Mouse (Mus musculus) right cerebral cortex, postnatal 10 days (tissue): ENCODE results near the gene Saxo1.

Experiments
- DNase-seq, 2 experiments: peaks; one replicate each; pipeline ENCODE4 v3.0.0; 2021; ENCODE audit warnings: low spot score in 2 of 2

Saxo1 gene

DNA sequence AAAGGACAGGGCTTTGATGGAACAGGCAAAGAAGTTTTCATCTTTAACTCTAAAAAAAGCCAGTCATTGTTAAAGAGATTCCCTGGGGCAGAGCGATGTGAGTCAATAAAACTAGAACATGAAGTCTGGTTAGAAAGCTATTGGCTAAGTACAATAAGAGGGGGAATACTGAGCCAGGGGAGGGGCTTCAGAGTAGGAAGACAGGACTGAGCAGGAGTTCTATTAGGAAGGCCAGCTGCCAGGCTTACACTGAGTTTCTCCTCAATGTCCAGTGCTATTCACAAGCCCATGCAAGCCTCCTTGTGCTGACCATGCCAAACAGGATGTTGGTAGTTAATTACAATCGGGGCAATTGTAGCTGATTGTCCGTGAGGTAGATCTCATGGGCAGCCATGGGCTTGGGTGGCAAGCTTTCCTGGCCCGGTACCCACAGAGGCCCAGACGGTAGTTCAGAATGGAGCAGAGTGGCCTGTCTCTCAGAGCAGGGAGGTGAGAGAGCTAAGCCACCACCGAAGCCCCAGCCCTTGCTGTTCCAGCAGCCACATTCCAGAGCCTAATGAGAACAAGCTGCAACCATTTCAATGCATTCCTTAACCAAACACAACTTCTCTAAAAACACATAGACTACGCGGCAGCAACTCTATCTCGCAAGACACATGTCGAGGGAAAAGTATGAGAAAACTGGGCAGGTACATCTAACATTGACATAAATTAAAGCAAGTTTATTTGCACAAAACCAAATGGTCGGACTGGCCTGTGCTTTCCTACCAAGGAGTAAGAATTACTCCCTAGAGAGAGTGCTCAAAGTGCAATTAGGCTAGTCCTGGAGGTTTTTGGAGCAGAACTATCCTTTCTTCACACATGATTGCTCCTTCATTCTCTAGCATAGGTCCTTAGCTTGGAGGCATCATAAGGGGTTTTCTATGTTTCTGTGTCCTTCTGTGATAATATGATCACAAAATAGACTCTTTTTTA lies 30.7 kb downstream of the Saxo1 start:
- no peak for DNase-seq

DNA sequence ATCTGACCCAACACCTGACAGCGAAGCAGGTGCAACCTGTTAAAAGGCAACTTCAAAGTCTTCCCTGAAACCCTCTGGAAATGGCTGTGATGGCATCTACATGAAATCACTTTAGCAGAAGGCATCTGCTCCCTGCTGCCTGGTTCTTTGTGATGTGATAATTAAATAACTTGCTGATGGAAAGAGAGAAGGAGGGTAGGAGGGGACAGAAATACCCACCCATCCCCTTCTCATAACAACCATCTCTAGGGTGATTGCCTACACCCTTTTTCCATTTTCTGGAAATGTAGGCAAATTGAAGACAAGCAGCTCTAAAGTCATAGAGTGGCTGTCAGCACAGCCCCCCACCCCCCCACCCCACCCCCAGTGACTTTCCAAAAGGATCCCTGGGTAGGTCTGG lies 33.6 kb downstream of the Saxo1 start:
- peak in 1 of 2 experiments; percentile 28 for DNase-seq

DNA sequence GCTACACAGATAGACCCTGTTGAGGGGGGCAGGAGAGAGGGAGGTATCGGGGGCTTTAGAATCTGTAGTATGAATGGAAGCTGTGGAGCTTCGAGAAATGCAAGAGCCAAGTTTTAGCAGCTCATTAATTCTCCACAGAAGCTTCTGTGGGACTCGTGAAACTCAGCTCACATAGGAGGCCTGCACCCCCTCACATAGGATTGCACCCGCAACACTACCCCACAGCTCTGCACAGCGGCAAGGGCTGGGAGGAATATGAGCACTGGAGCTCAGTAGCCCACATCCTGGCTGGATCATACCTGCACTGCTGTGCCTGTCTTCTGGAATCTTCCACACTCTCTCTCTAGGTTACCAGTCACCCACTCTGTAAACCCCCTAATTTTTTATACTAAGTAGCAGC lies 34.4 kb downstream of the Saxo1 start:
- DNase-seq = no peak

DNA sequence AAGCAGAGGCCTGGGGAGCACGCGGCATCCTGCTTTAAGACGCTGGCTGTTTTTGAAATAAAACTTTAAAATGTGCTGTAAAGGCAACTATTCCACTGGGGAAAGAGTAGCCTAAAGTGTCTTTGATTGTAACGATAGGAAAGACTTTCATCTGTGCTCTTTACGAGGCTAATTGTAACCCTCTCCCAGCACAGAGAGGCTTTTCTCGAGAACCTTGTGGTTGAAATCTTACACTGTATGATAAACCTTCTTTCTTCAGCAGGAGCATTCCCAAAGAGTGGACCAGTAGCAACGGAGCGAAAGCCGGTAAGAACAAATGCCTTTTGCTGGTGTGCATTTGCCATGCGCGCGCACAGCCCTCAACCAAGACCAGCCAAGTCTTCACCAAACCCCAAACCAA lies 37.4 kb downstream of the Saxo1 start:
- no peak for DNase-seq

DNA sequence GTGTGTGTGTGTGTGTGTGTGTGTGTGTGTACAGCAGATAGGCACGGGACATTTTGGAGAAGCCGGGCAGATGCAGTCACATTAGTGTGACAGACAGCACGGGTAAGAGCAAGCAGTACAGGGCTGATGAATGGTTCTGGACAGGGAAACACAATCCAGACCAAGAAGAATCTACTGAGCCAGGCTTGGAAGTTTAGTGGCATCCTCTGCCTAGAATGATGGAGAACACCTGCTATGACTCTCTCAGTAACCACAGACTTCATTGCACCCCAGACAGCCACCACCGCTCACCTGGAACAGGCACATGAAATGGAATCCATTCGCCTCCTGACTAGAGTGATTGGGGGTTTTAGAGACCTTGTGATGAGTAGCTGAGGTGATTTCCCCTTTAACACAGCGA lies 38.2 kb downstream of the Saxo1 start:
- DNase-seq = no peak

DNA sequence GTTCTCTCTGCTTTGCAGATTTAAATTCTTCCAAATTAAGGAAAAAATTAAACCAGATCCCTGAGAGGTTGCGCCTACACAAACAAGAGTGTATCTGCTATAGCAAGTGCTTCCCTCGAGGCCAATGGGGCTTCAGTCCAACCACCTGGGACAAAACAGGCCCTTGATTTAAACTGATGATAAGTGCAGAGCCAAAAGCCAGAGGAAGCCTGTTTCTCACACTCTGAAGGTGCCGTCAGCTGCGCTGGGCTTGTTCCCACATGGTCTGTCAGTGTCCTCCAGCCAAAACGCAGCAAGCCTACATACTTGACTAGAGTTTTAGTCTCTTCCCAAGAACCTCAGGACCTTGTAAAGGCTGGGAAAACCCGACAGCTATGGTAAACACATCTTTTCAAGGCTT lies 53.5 kb downstream of the Saxo1 start:
- no peak for DNase-seq

DNA sequence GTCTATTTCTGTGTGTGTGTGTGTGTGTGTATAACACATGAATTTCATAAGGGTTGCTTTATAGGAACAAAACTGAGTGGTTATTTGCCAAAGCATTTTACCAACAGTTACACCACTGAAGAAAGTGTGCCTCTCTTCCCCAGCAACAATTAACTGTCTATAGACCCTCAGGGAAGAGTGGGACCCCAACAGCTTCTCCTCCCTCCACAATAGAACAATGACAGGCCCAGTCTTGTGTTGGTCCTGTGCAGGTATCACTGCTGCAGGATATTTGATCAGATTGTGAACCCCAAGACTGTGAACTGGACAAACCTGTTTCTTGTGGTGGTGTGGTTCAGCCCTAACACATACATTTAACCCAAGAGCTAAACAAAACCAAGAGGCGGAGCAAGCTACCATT lies 58.6 kb downstream of the Saxo1 start:
- no peak for DNase-seq

DNA sequence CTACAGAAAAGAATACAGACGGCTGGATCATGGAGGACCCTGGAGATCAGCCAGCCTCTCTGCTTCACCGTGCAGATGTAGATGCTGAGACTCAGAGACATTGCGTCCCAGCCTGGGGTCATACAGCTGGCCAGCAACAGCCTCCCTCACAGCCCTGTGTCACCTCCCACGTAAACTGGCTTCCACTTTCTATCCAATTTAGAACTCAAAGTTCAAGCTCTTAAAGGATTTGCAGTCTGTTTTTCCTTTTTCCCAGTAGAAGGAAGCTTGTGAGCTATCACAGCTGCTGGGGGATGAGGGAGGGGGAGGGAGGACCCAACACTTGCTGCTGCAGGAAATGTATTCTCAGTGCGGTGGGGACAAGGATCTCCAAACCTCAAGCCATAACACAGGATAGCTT lies 59.4 kb downstream of the Saxo1 start:
- DNase-seq = no peak

DNA sequence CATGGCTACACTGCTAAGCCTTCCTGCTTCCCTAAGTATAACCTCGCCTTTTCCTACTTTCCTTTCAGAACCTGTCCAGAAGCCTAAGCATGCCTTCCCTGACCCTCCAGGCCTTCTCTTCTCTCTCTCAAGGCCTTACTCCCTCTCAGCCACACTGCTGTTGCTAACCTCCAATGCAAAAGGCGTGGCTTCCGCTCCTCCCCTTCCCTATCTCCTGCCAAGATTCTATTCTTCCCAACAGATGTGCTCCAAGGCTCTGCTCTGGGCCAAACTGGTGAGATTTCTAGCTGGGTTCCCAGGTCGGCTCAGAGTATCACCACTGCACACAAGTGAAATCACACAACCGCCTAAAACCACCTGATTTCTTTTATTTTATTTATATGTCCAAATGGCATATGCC lies 69.0 kb downstream of the Saxo1 start:
- DNase-seq = no peak

DNA sequence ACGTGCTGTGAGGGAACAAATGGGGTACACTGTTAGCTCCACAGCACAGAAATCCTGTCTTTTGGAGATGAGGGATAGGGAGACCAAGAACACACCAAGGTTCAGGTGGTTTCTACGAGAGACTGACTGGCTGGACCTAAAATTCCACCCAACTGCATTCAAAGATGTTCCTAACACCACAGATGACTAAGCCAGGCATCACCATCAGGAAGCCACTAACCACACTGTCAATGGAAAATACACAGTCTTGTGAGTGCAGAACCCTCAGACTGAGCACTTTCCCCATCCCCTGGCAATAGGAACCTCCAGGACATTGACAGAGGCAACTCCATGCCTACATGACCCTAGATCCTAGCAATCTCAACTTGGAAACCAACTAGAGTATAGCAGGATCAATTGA lies 71.2 kb downstream of the Saxo1 start:
- DNase-seq = no peak

DNA sequence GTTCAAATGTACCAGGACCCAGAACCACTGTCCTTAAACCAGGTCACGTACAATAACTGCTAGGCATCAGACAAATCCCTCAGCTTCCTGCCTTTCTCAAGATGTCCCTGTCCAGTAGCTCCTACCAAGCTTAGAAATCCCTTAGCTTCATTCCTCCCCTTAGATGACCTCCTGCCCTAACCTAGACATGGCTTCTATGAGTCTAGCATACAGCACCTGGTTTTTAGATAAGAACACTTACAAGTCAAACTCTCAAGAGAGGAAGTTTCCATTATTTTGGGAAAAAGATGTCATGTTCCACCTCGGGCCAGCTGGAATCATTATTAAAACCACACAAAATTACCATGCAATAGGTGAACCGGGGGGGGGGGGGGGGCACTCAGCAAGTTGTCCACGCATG lies 71.6 kb downstream of the Saxo1 start:
- DNase-seq = no peak

DNA sequence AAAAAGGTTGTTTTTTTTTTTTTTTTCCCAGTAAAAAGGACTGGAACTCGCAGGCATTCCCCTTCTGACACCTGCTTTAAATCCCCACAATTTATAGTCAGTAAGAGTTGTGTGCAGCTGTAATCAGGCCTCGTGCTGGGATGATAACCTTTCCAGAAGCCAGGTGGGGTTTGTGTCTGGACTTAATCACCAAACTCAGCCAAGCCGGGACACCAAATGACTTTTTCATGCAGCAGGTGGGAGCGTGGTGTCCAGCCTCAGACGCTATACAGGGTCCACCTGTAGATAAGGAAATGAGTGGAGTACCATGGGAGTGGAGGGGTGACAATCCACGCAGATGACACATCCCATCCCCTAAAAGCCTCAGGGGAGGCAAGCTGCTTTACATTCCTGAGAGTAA lies 73.1 kb downstream of the Saxo1 start:
- no peak for DNase-seq

DNA sequence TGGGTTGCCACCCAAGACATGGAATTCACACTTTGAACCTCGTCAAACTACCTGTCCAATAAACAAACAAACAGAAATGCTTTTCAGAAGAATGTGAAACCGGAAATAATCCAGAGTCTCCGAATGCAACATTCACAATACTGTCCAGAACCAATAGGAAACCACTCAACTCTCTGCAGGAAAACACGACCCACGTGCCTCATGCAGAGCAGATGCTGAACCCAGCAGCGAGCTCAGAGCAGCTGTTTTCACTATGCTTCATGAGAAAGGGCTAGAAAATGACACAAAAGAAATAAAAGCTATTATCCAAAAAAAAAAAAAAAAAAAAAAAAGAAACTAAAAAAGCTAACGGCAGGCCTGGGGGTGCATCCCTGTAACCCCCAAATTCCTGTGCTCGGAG lies 74.4 kb downstream of the Saxo1 start:
- no peak for DNase-seq

DNA sequence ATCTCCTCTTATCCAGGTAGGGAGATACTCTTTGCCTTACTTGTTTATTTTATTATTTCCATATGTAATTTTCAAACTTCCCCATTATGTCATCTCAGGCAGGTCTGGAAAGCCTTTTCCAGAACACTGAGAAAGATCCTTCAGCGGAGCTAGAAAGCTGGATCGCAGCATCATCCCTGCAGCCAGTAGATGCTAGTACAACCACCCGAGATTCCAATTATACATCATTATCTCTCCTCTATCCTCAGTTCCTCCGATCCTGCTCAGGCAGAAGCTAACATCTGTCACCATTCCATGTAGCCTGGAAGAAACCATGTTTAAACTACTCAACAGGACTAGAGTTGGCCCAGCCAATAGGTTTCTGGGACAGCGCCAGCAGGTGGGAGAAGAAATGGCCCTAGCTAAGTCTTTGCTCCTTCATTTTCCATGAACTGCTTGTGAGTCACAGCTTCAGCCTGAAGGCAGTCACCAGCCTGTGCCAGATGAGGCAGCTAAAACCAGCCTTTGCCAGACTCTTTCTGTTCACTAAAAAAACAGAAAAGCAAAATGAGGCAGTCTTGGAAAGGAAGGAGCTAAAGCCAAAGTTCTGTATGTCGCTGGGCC lies 75.0 kb downstream of the Saxo1 start:
- peak; percentile 32 to 40 for DNase-seq

DNA sequence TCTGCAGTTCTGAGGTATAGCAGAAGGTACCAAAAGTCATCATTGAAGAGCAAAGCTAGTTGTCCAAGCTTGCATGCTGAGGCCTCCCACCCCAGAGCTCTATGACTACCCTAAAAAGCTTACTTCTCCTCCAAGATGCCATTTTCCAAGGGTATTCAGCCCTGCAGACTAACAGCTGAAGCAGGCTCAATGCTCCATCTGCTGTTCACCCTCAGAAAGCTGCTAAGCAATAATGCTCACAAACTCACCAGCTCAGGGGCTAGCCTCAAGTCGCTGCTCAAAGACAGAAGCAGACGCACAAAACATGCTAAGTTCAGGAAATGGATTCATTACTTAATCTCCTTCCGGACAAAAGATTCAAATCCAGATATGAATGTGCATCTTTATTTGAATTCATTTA lies 77.2 kb downstream of the Saxo1 start:
- peak; percentile 32 to 48 for DNase-seq

DNA sequence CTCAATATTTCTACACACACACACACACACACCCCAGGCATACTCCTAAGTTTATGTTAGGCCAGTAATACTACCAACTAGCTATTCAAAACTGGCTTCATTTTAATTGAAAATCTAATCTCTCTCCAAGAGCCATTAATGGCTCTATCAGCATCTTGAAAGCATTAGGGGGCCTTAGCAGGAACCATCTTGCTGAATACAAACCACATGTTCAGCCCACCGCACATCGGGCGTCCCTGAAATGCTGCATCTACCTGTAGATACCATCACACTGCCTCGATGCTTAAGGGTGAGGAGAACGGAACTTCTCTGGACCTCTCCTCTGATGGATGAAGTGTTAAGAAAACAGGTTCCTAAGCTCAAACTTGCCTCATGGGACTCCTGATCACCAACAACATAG lies 93.3 kb downstream of the Saxo1 start:
- no peak for DNase-seq

DNA sequence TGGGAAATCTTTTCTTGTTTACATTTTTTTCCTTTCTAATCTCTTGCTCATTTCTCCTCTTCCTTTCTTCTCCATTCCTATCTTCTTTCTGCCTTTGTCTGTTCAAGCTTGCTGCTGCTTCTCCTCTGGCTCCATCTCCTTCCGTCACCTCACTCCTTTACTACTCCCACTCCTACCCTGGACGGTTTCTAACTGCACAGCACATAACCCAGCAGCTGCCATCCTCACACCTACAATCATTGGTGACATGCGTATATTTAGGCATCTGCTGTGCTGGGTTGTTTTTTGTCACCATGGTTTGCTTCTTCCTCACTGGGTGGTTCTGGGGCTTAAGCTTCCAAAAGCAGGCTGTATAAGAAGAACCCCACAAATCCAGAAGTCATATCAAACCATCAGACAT lies 107.7 kb downstream of the Saxo1 start:
- DNase-seq = no peak

DNA sequence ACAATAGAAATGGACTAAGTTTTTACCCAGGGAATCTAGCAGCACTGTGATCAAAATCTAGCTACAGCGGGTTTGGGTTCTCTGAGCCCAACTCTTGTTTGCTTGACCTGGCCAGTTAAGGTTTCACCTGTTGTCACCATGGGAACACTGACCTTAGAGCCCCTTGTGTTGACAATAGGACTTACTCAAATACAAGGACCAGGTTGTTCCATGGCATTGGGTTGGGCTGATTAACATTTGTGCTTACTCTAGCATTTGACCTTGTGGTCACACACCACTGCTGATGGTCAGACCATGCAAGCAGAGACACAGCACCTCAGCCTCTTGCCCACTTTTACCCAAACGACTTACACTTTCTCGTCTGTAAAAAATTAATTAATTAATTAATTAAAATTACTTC lies 121.8 kb downstream of the Saxo1 start:
- DNase-seq = no peak

DNA sequence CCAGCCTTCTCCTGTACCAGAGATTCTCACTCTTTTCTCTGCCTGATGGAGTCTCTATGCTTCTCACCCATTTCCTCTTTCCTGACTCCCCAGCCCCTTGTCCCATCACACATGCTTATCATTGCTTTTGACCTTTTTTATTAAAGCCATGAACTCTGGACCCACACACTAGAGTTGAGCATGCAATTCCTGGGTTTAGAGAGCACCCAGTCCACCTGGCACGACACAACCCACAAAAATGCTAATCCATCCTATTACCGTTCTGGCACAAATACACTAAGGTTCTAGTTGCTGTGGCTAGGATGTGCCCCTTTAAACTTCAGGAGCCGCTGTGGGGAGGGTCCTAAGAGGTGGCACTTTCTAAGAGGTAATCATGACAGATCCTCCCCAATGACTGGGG lies 122.5 kb downstream of the Saxo1 start:
- DNase-seq = no peak

DNA sequence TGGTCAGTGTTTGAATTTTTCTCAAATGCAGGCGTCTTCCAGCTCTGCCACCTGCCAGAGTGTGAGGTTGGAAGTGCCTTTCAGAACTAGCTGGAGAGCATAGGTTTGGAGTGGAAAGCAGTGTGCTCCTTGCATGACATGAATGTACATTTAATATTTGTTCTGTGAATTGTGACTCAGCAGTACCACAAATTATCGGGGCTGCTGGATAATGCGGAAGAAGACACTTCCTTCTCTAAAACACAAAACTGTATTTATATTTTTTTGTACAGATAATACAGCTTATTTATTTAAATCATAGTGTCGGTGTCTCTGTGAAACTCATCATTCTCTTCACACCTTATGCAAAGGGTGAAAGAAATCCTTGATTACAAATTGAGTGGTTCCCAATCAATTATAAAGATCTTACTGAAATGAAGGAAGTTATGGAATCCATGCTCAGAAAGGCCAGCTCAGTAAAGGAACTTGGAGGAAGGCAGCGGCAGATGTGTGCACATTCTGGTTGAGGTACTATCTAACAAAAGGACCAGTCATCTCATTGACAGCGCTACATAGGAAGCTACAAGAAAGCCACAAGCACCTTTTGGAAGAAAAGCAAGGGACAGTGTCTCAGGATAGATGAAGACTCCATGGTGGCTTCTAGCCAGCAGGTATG lies 129.9 kb downstream of the Saxo1 start:
- no peak for DNase-seq

DNA sequence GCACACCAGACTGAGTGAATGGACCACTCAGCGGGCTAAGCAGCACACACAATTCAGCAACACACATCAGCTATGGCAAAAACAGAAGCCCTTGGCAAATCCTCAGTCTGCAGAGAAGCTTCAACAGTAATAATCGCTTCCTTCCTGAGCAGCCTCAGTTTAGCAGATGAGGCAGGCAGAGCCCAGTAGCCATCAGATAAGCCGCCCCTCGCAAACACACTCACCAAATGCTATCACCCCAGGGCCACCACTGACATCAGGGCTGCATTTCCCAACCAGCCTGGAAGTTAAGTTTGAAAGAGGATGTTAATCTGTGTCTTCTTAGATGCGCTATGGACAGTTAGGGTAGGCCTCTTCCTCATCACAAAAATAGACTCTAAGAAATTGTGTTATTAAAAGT lies 130.8 kb downstream of the Saxo1 start:
- DNase-seq = no peak

DNA sequence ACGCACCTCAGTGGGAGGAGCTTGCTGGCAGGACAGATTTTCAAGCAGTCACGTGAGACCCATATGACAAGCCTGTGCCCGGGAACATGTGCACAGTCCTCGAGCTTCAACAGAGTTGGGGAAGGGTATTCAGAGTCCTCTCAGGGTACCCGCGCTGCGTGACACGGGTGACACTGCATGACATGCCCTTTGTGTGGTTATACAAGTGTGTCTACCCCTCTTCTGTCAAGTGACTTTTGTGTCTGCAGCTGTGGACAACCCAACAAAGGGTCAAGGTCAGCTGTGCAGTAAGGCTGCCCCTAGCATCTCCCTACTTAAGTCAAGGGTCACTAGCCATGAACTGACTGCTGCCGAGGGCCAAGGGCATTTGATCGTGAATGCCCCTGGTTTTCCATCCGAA lies 131.6 kb downstream of the Saxo1 start:
- DNase-seq = no peak

DNA sequence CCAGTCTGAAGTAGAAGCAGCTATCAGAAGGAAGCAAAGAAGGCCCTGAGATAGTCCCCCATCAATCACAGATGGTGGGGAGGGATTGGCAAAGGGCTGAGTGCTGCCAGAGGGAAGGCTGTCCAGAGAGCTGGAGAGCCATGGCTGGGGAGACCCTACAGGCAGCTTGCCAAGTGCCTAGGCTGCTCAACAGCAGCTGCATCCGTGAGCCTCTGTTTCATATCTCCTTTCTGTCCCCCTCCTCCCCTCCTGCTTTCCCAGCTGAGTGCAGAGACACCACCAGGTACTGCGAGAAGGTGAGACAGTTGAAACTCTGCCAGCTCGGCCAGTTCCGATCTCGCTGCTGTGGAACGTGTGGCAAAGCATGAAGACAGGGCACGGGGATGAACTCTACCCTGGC lies 132.5 kb downstream of the Saxo1 start:
- no peak for DNase-seq
